Mouse (Mus musculus) stomach, postnatal 0 days (tissue): ENCODE data around the gene Auts2.

Experiments
- CTCF ChIP-seq: IDR thresholded peaks from 2 replicates; pipeline ENCODE4 v1.5.1; 2016; ENCODE audit warnings: antibody characterized with exemption, low read depth, mild to moderate bottlenecking, moderate library complexity
- EP300 ChIP-seq: optimal IDR thresholded peaks from 2 replicates; pipeline ENCODE3; 2016; ENCODE audit warnings: antibody characterized with exemption

DNA sequence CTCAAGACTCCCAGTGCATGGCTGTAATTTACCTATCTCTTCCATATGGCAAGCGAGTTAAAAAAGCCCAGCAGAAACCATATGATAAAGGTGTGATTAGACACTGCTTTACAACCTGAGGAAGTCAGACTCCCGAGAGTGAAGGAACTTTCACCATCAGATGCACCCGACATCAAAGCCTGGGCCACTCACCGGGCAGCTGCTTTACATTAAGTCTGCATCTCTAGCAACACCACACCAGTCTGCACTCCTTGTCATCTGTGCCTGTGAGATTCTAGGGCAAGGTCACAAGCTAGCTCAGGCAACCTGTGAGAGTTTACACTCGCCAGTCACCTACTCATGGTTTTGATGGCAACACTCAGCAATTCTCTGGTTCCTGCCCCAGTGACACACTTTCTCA, 596.3 kb downstream of the Auts2 start:
- no peak for TF ChIP-seq CTCF
- no peak for TF ChIP-seq EP300
